Mouse (Mus musculus) T-cell, adult 2 months (primary cell): ENCODE results near the gene Dleu7.
A peak's percentile ranks its signal among the peaks of the same experiment; 100 is the strongest.

Source experiments
- DNase-seq: peaks from one replicate; pipeline ENCODE4 v3.0.0; 2022; ENCODE audit warnings: low spot score

The Dleu7 gene

GRCm38 (mm10) chr14:62292488-62293339, at the start of gene Dleu7, which contains the start of gene Rnaseh2b:
Dleu7 (minus strand) TSS chr14:62293047.
Rnaseh2b (plus strand) TSS chr14:62292589.
- peak; percentile 15 for DNase-seq

GRCm38 (mm10) chr14:62341887-62342642, 49.2 kb upstream of the Dleu7 start:
- no peak for DNase-seq

- no peak for DNase-seq
These were observed 46.3 kb upstream of the Dleu7 start for GRCm38 (mm10) chr14:62339196-62339595.

GRCm38 (mm10) chr14:62333909-62334687, 41.3 kb upstream of the Dleu7 start:
- DNase-seq: no peak

- DNase-seq: peak; percentile 84
These were observed 39.2 kb upstream of the Dleu7 start for GRCm38 (mm10) chr14:62331866-62332619.

GRCm38 (mm10) chr14:62331457-62331856, 38.6 kb upstream of the Dleu7 start:
- DNase-seq: no peak

GRCm38 (mm10) chr14:62329631-62330030, 36.8 kb upstream of the Dleu7 start:
- no peak for DNase-seq

- no peak for DNase-seq
These were observed 35.8 kb upstream of the Dleu7 start for GRCm38 (mm10) chr14:62328606-62329005.

GRCm38 (mm10) chr14:62327171-62327570, 34.3 kb upstream of the Dleu7 start:
- no peak for DNase-seq

GRCm38 (mm10) chr14:62326026-62326425, 33.2 kb upstream of the Dleu7 start:
- no peak for DNase-seq

GRCm38 (mm10) chr14:62324943-62325342, 32.1 kb upstream of the Dleu7 start:
- no peak for DNase-seq

GRCm38 (mm10) chr14:62323457-62323856, 30.6 kb upstream of the Dleu7 start:
- DNase-seq: no peak

- no peak for DNase-seq
These were observed 29.9 kb upstream of the Dleu7 start for GRCm38 (mm10) chr14:62322581-62323344.

GRCm38 (mm10) chr14:62311672-62312071, 18.8 kb upstream of the Dleu7 start:
- no peak for DNase-seq

- DNase-seq: no peak
These were observed 16.2 kb upstream of the Dleu7 start for GRCm38 (mm10) chr14:62309026-62309425.

GRCm38 (mm10) chr14:62307555-62307954, 14.7 kb upstream of the Dleu7 start:
- no peak for DNase-seq

- DNase-seq: no peak
These were observed 7.2 kb upstream of the Dleu7 start for GRCm38 (mm10) chr14:62300031-62300430.

GRCm38 (mm10) chr14:62298808-62299207, 6.0 kb upstream of the Dleu7 start:
- DNase-seq: no peak

- DNase-seq: no peak
These were observed 720 bp downstream of the Dleu7 start for GRCm38 (mm10) chr14:62292166-62292487.

- no peak for DNase-seq
These were observed 1.4 kb downstream of the Dleu7 start for GRCm38 (mm10) chr14:62291406-62291987.

GRCm38 (mm10) chr14:62288731-62289130, 4.1 kb downstream of the Dleu7 start:
- no peak for DNase-seq
